Mouse (Mus musculus) spleen, adult 2 months (tissue): ENCODE data around the gene Sptlc2.

Source experiments
- CTCF ChIP-seq: fragments of 200-500 bp; IDR thresholded peaks from 2 replicates; pipeline ENCODE4 v1.5.1; 2011; ENCODE audit warnings: mild to moderate bottlenecking, inconsistent platforms; ENCODE audit not compliant: insufficient read depth, insufficient read length, insufficient replicate concordance; ENCODE audit errors: extremely low read depth
- POLR2A ChIP-seq: fragments of 200-500 bp; IDR thresholded peaks from 2 replicates; pipeline ENCODE4 v1.6.1; 2011; ENCODE audit warnings: low read depth, low read length, inconsistent platforms

- TF ChIP-seq POLR2A (no peak), CTCF (no peak)
Observed at GRCm38 (mm10) chr12:87428295-87428694, 40.1 kb upstream of the Sptlc2 start.
